Mouse (Mus musculus): ENCODE data around the gene Gcnt2.

DNA sequence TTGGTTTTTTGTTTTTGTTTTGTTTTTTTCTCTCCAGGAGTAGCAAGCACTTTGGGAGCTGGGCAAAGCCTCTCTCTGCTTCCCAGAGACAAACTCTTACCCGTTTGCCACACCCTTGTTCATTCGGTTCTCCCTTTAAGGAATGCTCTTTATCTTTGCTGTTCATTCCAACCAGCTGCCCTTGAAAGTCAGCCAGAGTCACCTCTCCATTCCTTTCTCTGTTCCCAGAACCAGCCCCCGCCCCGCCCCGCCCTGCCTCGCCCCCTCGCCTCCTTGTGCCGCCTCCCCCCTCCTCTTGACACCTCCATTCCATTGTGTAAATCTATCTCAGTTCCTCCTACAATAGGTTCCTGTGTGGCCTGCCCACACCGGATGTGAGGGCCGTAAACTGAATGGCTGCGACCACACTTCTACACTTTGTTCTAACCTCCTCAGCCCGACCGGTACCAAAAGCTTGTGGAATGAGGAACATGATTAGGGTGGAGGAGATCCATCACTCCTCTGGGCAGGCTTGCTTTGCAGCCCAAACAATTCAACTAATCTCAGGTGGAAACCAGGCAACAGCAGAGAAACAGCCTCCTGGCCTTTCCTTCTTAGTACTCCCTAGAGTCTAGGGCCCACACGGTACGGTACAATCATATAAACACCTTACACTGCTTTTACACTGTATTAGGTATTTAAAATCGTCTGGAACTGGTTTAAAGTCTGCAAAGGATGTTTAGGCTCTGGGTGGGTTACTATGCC lies 9.5 kb downstream of the Gcnt2 start:
- TF ChIP-seq CTCF (IDR thresholded peaks at IDR 0.05; ENCODE audit: control insufficient read depth, insufficient read depth, insufficient read length) (no peak), MYOD1 (IDR thresholded peaks at IDR 0.05; ENCODE audit: control insufficient read depth, insufficient read length, low read depth) (no peak), MAX (IDR thresholded peaks at IDR 0.05) (no peak), USF1 (IDR thresholded peaks at IDR 0.05; ENCODE audit: low read depth) (no peak), CEBPB (IDR thresholded peaks at IDR 0.05; ENCODE audit: low read depth) (no peak)
